Mouse (Mus musculus): Measurements from ENCODE around the gene Klk6.
A peak's percentile ranks its signal among the peaks of the same experiment; 100 is the strongest.

Gene Klk6

GRCm38 (mm10) chr7:43781541-43781940 is 42.8 kb upstream of the Klk6 start:
- no peak for TF ChIP-seq POU5F1 (IDR thresholded peaks at IDR 0.05; ENCODE audit: borderline replicate concordance, low read length)
- no peak for TF ChIP-seq NANOG (IDR thresholded peaks at IDR 0.05; ENCODE audit: borderline replicate concordance, low read length)
- no peak for TF ChIP-seq CTCF (conservative IDR thresholded peaks at IDR 0.05; ENCODE audit: low read length)
- Histone ChIP-seq H3K9me3 (ENCODE audit: low read length) (no peaks in the 10 kb centered on the region), H3K27me3 (ENCODE audit: insufficient read depth, low read length) (peaks cover 33% of the 10 kb centered on the region), H3K4me3 (replicated peaks; ENCODE audit: low read length) (peak overlapping the region; percentile 61), H3K4me1 (replicated peaks; ENCODE audit: low read depth, low read length) (peaks cover 49% of the 10 kb centered on the region), H3K36me3 (ENCODE audit: insufficient read depth, low read length) (no peaks in the 10 kb centered on the region)

- H3K4me1 ChIP-seq (replicated peaks; ENCODE audit: low read depth, low read length) = peaks cover 43% of the 10 kb centered on the region
- peak overlapping the region; percentile 68 for H3K4me3 ChIP-seq (replicated peaks; ENCODE audit: low read length)
- no peaks in the 10 kb centered on the region for H3K36me3 ChIP-seq (ENCODE audit: insufficient read depth, low read length)
- peaks cover 33% of the 10 kb centered on the region for H3K27me3 ChIP-seq (ENCODE audit: insufficient read depth, low read length)
- no peaks in the 10 kb centered on the region for H3K9me3 ChIP-seq (ENCODE audit: low read length)
- TF ChIP-seq CTCF (conservative IDR thresholded peaks at IDR 0.05; ENCODE audit: low read length) (peak; percentile 84), NANOG (IDR thresholded peaks at IDR 0.05; ENCODE audit: borderline replicate concordance, low read length) (no peak)
Measured at GRCm38 (mm10) chr7:43782275-43783265, 41.7 kb upstream of the Klk6 start.

- H3K9me3 ChIP-seq (ENCODE audit: low read length) = no peaks in the 10 kb centered on the region
- no peaks in the 10 kb centered on the region for H3K36me3 ChIP-seq (ENCODE audit: insufficient read depth, low read length)
- peaks cover 42% of the 10 kb centered on the region for H3K4me1 ChIP-seq (replicated peaks; ENCODE audit: low read depth, low read length)
- TF ChIP-seq CTCF (conservative IDR thresholded peaks at IDR 0.05; ENCODE audit: low read length) = no peak
- TF ChIP-seq POU5F1 (IDR thresholded peaks at IDR 0.05; ENCODE audit: borderline replicate concordance, low read length) = no peak
- TF ChIP-seq NANOG (IDR thresholded peaks at IDR 0.05; ENCODE audit: borderline replicate concordance, low read length) = no peak
- peaks cover 30% of the 10 kb centered on the region for H3K27me3 ChIP-seq (ENCODE audit: insufficient read depth, low read length)
- no peak overlapping the region for H3K4me3 ChIP-seq (replicated peaks; ENCODE audit: low read length)
Measured at GRCm38 (mm10) chr7:43785286-43785685, 39.0 kb upstream of the Klk6 start.

DNA sequence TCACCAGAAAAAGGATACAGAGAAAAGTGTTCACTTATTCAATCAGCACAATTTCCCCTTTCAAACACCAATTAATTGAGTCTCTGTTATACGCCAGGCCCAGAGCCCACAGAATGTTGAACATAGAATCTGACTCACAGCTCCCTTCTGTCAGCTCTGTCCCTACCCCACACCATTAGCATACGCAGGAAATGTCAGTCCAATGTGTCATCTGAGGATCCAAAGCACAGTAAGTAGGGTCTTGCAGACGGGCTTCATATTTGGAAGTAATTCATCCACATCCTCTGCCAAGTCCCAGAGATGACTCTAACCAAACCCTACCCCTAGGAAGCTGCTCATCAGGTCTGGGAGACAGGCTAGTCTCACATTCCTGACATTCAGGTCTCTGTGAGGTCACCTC is 36.2 kb upstream of the Klk6 start:
- H3K27me3 ChIP-seq (ENCODE audit: insufficient read depth, low read length) = peaks cover 20% of the 10 kb centered on the region
- TF ChIP-seq NANOG (IDR thresholded peaks at IDR 0.05; ENCODE audit: borderline replicate concordance, low read length) (no peak), POU5F1 (IDR thresholded peaks at IDR 0.05; ENCODE audit: borderline replicate concordance, low read length) (no peak), CTCF (conservative IDR thresholded peaks at IDR 0.05; ENCODE audit: low read length) (no peak)
- no peak overlapping the region for H3K4me3 ChIP-seq (replicated peaks; ENCODE audit: low read length)
- no peaks in the 10 kb centered on the region for H3K9me3 ChIP-seq (ENCODE audit: low read length)
- no peaks in the 10 kb centered on the region for H3K36me3 ChIP-seq (ENCODE audit: insufficient read depth, low read length)
- peaks cover 29% of the 10 kb centered on the region for H3K4me1 ChIP-seq (replicated peaks; ENCODE audit: low read depth, low read length)

- Histone ChIP-seq H3K36me3 (ENCODE audit: insufficient read depth, low read length) (no peaks in the 10 kb centered on the region), H3K4me3 (replicated peaks; ENCODE audit: low read length) (no peak overlapping the region), H3K4me1 (replicated peaks; ENCODE audit: low read depth, low read length) (peaks cover 24% of the 10 kb centered on the region), H3K27me3 (ENCODE audit: insufficient read depth, low read length) (peaks cover 11% of the 10 kb centered on the region), H3K9me3 (ENCODE audit: low read length) (no peaks in the 10 kb centered on the region)
- TF ChIP-seq CTCF (conservative IDR thresholded peaks at IDR 0.05; ENCODE audit: low read length) (0 out of 2 replicates have a peak, but pooled peaks have one; percentile 9), NANOG (IDR thresholded peaks at IDR 0.05; ENCODE audit: borderline replicate concordance, low read length) (no peak)
Measured at GRCm38 (mm10) chr7:43789295-43789694, 35.0 kb upstream of the Klk6 start.

DNA sequence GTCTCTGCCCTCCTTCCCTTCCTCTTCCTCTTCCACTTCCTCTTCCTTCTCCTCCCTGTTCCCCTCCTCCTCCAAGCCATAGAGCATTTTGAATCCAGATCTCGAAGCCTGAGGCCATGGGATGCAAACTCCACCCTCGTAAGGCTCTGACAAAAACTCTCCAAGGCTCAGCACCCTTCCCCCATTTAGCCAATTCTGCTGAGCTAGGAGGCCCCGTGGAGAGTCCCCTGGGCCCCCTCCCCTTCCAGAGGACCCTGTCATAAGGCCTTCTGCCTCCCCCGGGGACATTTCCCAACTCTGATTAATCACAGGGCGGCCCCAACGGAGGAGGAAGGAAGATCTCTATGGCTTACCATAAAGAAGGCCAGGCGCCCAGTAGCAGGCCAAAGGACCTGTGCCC is 32.7 kb upstream of the Klk6 start, which contains the start of gene Klk9:
TSS of gene Klk9 (plus strand) at position 301 of the 400 bp plus-strand sequence.
- H3K4me3 ChIP-seq (replicated peaks; ENCODE audit: low read length) = no peak within 1 kb of the TSS
- H3K36me3 ChIP-seq (ENCODE audit: insufficient read depth, low read length) = no peaks in the 10 kb centered on the region
- peaks cover 38% of the 10 kb centered on the region for H3K4me1 ChIP-seq (replicated peaks; ENCODE audit: low read depth, low read length)
- no peaks in the 10 kb centered on the region for H3K9me3 ChIP-seq (ENCODE audit: low read length)
- TF ChIP-seq POU5F1 (IDR thresholded peaks at IDR 0.05; ENCODE audit: borderline replicate concordance, low read length) (no peak), NANOG (IDR thresholded peaks at IDR 0.05; ENCODE audit: borderline replicate concordance, low read length) (no peak), CTCF (conservative IDR thresholded peaks at IDR 0.05; ENCODE audit: low read length) (no peak)
- peaks cover 28% of the 10 kb centered on the region for H3K27me3 ChIP-seq (ENCODE audit: insufficient read depth, low read length)

DNA sequence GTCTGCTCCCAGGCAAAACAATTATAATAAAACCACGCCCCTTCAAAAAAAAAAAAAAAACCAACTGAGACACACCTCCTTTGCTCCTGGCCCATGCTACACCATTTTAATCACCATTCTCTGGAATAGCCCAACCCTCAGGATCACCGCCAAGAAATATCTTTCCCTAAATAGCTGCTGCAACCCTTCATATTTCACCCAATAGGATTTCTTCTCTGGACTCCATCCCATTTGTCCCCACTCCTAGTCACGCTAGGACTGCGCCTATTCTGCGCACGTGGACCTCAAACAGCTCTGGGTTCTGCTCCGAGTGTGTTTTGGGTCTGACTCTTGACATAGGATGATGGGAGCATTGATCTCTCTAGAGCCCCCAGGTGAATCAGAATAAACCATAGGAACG is 27.9 kb upstream of the Klk6 start:
- Histone ChIP-seq H3K4me1 (replicated peaks; ENCODE audit: low read depth, low read length) (peaks cover 65% of the 10 kb centered on the region), H3K36me3 (ENCODE audit: insufficient read depth, low read length) (peaks cover 6% of the 10 kb centered on the region), H3K27me3 (ENCODE audit: insufficient read depth, low read length) (peaks cover 35% of the 10 kb centered on the region), H3K4me3 (replicated peaks; ENCODE audit: low read length) (peak overlapping the region; percentile 82), H3K9me3 (ENCODE audit: low read length) (no peaks in the 10 kb centered on the region)
- TF ChIP-seq NANOG (IDR thresholded peaks at IDR 0.05; ENCODE audit: borderline replicate concordance, low read length) = no peak
- no peak for TF ChIP-seq CTCF (conservative IDR thresholded peaks at IDR 0.05; ENCODE audit: low read length)
- no peak for TF ChIP-seq POU5F1 (IDR thresholded peaks at IDR 0.05; ENCODE audit: borderline replicate concordance, low read length)

- peaks cover 33% of the 10 kb centered on the region for H3K27me3 ChIP-seq (ENCODE audit: insufficient read depth, low read length)
- peaks cover 57% of the 10 kb centered on the region for H3K4me1 ChIP-seq (replicated peaks; ENCODE audit: low read depth, low read length)
- no peak for TF ChIP-seq CTCF (conservative IDR thresholded peaks at IDR 0.05; ENCODE audit: low read length)
- no peak for TF ChIP-seq POU5F1 (IDR thresholded peaks at IDR 0.05; ENCODE audit: borderline replicate concordance, low read length)
- TF ChIP-seq NANOG (IDR thresholded peaks at IDR 0.05; ENCODE audit: borderline replicate concordance, low read length) = no peak
- H3K36me3 ChIP-seq (ENCODE audit: insufficient read depth, low read length) = peaks cover 13% of the 10 kb centered on the region
- peak within 1 kb of the TSS; percentile 82 for H3K4me3 ChIP-seq (replicated peaks; ENCODE audit: low read length)
- H3K9me3 ChIP-seq (ENCODE audit: low read length) = no peaks in the 10 kb centered on the region
Measured at GRCm38 (mm10) chr7:43797333-43797769, 26.9 kb upstream of the Klk6 start, which contains the start of gene Klk8. Gene Klk8, plus strand, starts transcription at chr7:43797577.
